Mouse (Mus musculus) hindbrain, postnatal 0 days (tissue): ENCODE measurements at regions not wholly inside any gene's neighbourhood (a gene's known extent, or its start where the extent isn't known, plus 50 kb on each side); places are given as distances from the start of the nearest gene placed in this dataset.

Experiments used
- ATAC-seq: fragments of 200-750 bp; cut with Nextera tagmentation; 2 replicates; pipeline ENCODE4 v1.8.0; 2017; ENCODE audit warnings: mild to moderate bottlenecking, moderate TSS enrichment, moderate library complexity
- DNase-seq: peaks from one replicate; pipeline ENCODE4 v3.0.0-alpha.2; 2015; ENCODE audit warnings: low spot score
- H3K27ac ChIP-seq: fragments of 300-500 bp; sonication (generic); 2 replicates; pipeline ENCODE4 v1.5.1; 2014; ENCODE audit warnings: mild to moderate bottlenecking
- H3K27me3 ChIP-seq: fragments of 300-500 bp; sonication (generic); 2 replicates; pipeline ENCODE4 v1.6.1; 2014; ENCODE audit warnings: low read length, mixed read lengths; ENCODE audit not compliant: insufficient read depth
- H3K36me3 ChIP-seq: fragments of 300-500 bp; sonication (generic); 2 replicates; pipeline ENCODE4 v1.6.1; 2014; ENCODE audit warnings: low read length, mixed read lengths; ENCODE audit not compliant: insufficient read depth
- H3K4me1 ChIP-seq: fragments of 300-500 bp; sonication (generic); 2 replicates; pipeline ENCODE4 v1.6.1; 2014; ENCODE audit warnings: antibody characterized with exemption, low read length, mixed read lengths; ENCODE audit not compliant: insufficient read depth
- H3K4me2 ChIP-seq: fragments of 300-500 bp; sonication (generic); 2 replicates; pipeline ENCODE4 v1.6.1; 2014; ENCODE audit warnings: low read depth, mild to moderate bottlenecking, low read length, moderate library complexity, mixed read lengths
- H3K4me3 ChIP-seq: fragments of 300-500 bp; sonication (generic); 2 replicates; pipeline ENCODE4 v1.5.1; 2014; ENCODE audit warnings: low read length
- H3K9ac ChIP-seq: fragments of 300-500 bp; sonication (generic); replicated peaks from 2 replicates; pipeline ENCODE4 v1.6.1; 2014; ENCODE audit warnings: mild to moderate bottlenecking, low read length, moderate library complexity, mixed read lengths
- H3K9me3 ChIP-seq: fragments of 300-500 bp; sonication (generic); 2 replicates; pipeline ENCODE4 v1.6.1; 2016; ENCODE audit warnings: low read length, mixed read lengths
- CTCF ChIP-seq: IDR thresholded peaks from 2 replicates; pipeline ENCODE4 v1.5.1; 2016; ENCODE audit warnings: antibody characterized with exemption, control low read depth, low read depth
- WGBS: fragments of 180-500 bp; shearing (Covaris S2); extraction: QIAGEN DNeasy Blood & Tissue Kit; methylation state at CpG from one replicate; pipeline ENCODE4 v1.1.7; 2014; 5-methylcytosine and 5-hydroxymethylcytosine counted together

DNA sequence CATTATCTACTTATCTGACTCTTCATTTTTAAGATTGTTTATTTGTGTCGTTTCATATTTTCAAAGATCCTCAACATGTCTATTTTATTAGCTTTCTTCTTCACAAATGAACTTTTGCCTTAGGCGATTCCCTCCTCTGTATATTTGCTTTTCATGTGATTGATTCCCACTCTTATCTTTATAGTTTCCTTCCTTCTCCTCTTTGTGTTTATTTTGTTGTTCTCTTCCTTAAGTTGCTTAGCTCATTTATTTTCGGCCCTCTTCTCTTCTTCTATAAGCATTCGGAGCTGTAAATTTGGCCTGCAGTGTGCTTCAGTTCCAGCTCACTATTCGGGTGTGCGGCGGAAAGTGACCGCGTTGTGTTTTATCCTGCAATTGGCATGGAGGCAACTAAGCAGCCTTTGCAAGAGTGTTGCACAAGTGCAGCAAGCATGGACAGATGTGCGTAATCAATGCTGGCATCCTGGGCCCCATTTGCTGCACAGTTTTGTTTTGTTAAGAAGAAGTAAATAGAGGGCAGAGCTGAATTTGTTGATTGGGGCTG is 73.5 kb upstream of the Tcf21 start:
- Histone ChIP-seq H3K27me3 (no peaks in the 10 kb centered on the region), H3K4me3 (no peak overlapping the region), H3K4me2 (no peak overlapping the region), H3K9me3 (no peaks in the 10 kb centered on the region), H3K9ac (no peak overlapping the region), H3K4me1 (no peaks in the 10 kb centered on the region), H3K27ac (no peak overlapping the region), H3K36me3 (no peaks in the 10 kb centered on the region)
- 90% methylated on average over 10 of the region's 10 CpGs for WGBS
- no peak for DNase-seq
- no peak for TF ChIP-seq CTCF
- ATAC-seq, result no peak

DNA sequence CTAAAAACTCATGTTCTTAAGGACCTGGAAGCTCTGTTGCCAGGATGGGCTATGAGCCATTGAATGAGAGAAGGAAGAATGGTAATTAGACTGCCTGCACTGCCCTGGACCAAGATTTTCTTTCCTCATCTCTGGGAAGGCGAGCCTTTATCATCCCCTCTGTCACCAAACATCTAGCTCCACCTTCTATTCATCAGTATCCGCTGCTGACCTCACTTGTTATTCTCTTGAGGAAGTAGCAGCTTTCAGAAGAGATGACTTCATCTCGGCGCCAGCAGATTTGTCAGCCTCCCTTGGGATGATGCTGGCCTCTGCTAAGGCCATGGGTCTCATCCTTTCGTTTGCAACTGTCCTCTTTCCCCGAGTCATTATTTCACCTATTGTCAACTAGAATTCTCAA is 67.5 kb upstream of the Tcf21 start:
- WGBS, result 74% methylated on average over 6 of the region's 6 CpGs
- Histone ChIP-seq H3K27me3 (no peaks in the 10 kb centered on the region), H3K27ac (no peak overlapping the region), H3K9me3 (no peaks in the 10 kb centered on the region), H3K4me2 (no peak overlapping the region), H3K4me3 (no peak overlapping the region), H3K9ac (no peak overlapping the region), H3K4me1 (no peaks in the 10 kb centered on the region), H3K36me3 (no peaks in the 10 kb centered on the region)
- TF ChIP-seq CTCF, result no peak
- ATAC-seq (no peak), DNase-seq (no peak)

GRCm38 (mm10) chr10:22879714-22880113 is 59.7 kb upstream of the Tcf21 start:
- no peak overlapping the region for H3K4me3 ChIP-seq

GRCm38 (mm10) chr10:22877536-22878130 is 57.7 kb upstream of the Tcf21 start:
- no peak for ATAC-seq

More at GRCm38 (mm10) chr10:22879714-22880113, 59.7 kb upstream of the Tcf21 start:
- H3K27me3 ChIP-seq, result no peaks in the 10 kb centered on the region
- DNase-seq (no peak), ATAC-seq (no peak)
- TF ChIP-seq CTCF, result no peak
- H3K27ac ChIP-seq, result no peak overlapping the region
- H3K4me1 ChIP-seq, result no peaks in the 10 kb centered on the region
- WGBS, result 35% methylated on average over 4 of the region's 4 CpGs
- no peak overlapping the region for H3K9ac ChIP-seq
- H3K9me3 ChIP-seq, result no peaks in the 10 kb centered on the region
- H3K4me2 ChIP-seq, result no peak overlapping the region
- H3K36me3 ChIP-seq, result no peaks in the 10 kb centered on the region

GRCm38 (mm10) chr10:22877028-22877427 is 57.1 kb upstream of the Tcf21 start:
- H3K9ac ChIP-seq, result no peak overlapping the region
- H3K4me1 ChIP-seq, result no peaks in the 10 kb centered on the region
- TF ChIP-seq CTCF, result no peak
- 84% methylated on average over 2 of the region's 2 CpGs for WGBS
- no peak for DNase-seq
- no peak overlapping the region for H3K4me3 ChIP-seq
- no peak overlapping the region for H3K4me2 ChIP-seq
- ATAC-seq, result no peak
- H3K27me3 ChIP-seq, result no peaks in the 10 kb centered on the region
- no peaks in the 10 kb centered on the region for H3K9me3 ChIP-seq
- H3K27ac ChIP-seq, result no peak overlapping the region
- no peaks in the 10 kb centered on the region for H3K36me3 ChIP-seq

More at GRCm38 (mm10) chr10:22877536-22878130, 57.7 kb upstream of the Tcf21 start:
- H3K4me1 ChIP-seq, result no peaks in the 10 kb centered on the region
- DNase-seq, result no peak
- H3K9me3 ChIP-seq, result no peaks in the 10 kb centered on the region
- H3K27ac ChIP-seq, result no peak overlapping the region
- H3K9ac ChIP-seq, result no peak overlapping the region
- no peak overlapping the region for H3K4me3 ChIP-seq
- no peak overlapping the region for H3K4me2 ChIP-seq
- no peaks in the 10 kb centered on the region for H3K36me3 ChIP-seq
- no peak for TF ChIP-seq CTCF
- WGBS, result 72% methylated on average over 5 of the region's 5 CpGs
- no peaks in the 10 kb centered on the region for H3K27me3 ChIP-seq

DNA sequence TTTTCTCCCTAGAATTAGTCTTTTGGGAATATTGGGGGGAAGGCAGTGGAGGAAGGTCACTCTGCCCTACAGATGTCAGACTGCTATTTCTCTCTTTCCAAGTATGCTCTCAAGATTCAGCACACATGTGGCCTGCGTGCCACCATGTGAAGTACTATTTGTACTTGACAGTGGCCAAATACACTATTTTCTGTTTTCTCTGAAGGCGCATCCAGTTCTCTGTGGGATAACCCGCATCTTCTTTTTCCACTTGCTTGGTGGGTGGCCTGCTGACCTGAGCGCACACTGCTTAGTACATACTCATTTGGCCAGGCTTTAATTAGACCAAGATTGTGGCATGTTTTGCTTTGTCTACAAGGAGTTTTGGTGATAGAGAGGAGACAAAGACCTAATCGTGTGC is 55.7 kb upstream of the Tcf21 start:
- no peak for TF ChIP-seq CTCF
- no peak overlapping the region for H3K4me3 ChIP-seq
- H3K27ac ChIP-seq, result no peak overlapping the region
- H3K9ac ChIP-seq, result no peak overlapping the region
- no peak for DNase-seq
- no peaks in the 10 kb centered on the region for H3K36me3 ChIP-seq
- H3K9me3 ChIP-seq, result no peaks in the 10 kb centered on the region
- H3K27me3 ChIP-seq, result no peaks in the 10 kb centered on the region
- H3K4me1 ChIP-seq, result no peaks in the 10 kb centered on the region
- no peak overlapping the region for H3K4me2 ChIP-seq
- 83% methylated on average over 5 of the region's 5 CpGs for WGBS
- ATAC-seq, result no peak

DNA sequence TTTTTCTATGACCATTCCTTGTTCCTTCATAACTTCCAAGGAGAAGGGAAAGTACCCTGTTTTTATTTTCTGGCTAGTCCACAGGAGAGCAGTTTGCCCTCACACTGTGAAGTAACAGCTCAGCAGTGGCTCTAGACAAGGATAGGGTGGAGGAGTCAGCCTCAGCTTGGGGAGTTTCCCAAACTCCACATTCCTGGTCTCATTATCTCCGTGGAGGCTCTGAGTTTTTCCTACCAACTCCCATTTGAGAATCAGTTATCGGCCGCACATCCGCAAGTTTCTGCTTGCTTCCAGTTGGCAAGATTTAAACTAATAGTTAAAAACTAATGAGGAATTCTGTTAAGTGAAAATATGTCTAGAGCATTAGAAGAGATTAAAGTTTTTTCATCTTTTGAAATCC is 55.2 kb upstream of the Tcf21 start:
- Histone ChIP-seq H3K9me3 (no peaks in the 10 kb centered on the region), H3K4me3 (no peak overlapping the region), H3K27ac (no peak overlapping the region), H3K36me3 (no peaks in the 10 kb centered on the region), H3K4me2 (no peak overlapping the region), H3K4me1 (no peaks in the 10 kb centered on the region), H3K27me3 (no peaks in the 10 kb centered on the region), H3K9ac (no peak overlapping the region)
- DNase-seq, result no peak
- ATAC-seq, result no peak
- TF ChIP-seq CTCF, result no peak
- WGBS, result 71% methylated on average over 4 of the region's 4 CpGs
